Mouse (Mus musculus) stomach, postnatal 0 days (tissue): Measurements from ENCODE around the gene Ncoa1.

Source experiments
- CTCF ChIP-seq: IDR thresholded peaks from 2 replicates; pipeline ENCODE4 v1.5.1; 2016; ENCODE audit warnings: antibody characterized with exemption, low read depth, mild to moderate bottlenecking, moderate library complexity
- EP300 ChIP-seq: optimal IDR thresholded peaks from 2 replicates; pipeline ENCODE3; 2016; ENCODE audit warnings: antibody characterized with exemption

GRCm38 (mm10) chr12:4477941-4478795 is 1.2 kb upstream of the Ncoa1 start:
- TF ChIP-seq CTCF (no peak), EP300 (no peak)
